Mouse (Mus musculus) E14TG2a.4 (cell line): Measurements from ENCODE around the gene Wrap53.

Experiments used
- CTCF ChIP-seq: conservative IDR thresholded peaks from 2 replicates; pipeline ENCODE4 v1.5.1; 2014; ENCODE audit warnings: low read length
- NANOG ChIP-seq: IDR thresholded peaks from 2 replicates; pipeline ENCODE4 v1.6.1; 2014; ENCODE audit warnings: borderline replicate concordance, low read length, mixed read lengths
- POU5F1 ChIP-seq: IDR thresholded peaks from 2 replicates; pipeline ENCODE4 v1.6.1; 2014; ENCODE audit warnings: low read length, borderline replicate concordance

DNA sequence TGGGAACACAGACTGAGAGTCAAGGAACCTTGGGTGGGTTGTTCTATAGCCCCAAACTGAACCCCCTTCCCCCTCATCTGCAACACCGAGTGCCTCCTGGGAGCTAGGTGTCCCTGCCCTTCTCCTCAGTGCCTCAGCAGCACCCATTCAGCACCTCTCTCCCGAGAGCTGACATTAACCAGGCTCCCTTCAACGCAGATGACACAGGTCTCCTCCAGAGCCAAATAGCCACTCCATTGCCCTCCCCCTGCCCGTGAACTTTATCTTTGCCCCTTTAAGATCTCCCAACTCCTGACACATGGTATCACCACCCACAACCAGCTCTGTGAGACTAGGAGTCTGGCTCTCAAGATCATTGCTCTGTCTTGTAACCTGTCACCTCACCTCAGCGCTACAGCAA, 20.9 kb downstream of the Wrap53 start:
- TF ChIP-seq CTCF: no peak
- no peak for TF ChIP-seq NANOG
- no peak for TF ChIP-seq POU5F1
